Mouse (Mus musculus): ENCODE measurements at regions not wholly inside any gene's neighbourhood (a gene's known extent, or its start where the extent isn't known, plus 50 kb on each side); places are given as distances from the start of the nearest gene placed in this dataset.

GRCm38 (mm10) chr8:89210684-89211083, 166.7 kb upstream of the Sall1 start:
- no peak for DNase-seq (ENCODE audit: low spot score in 2 of 2)

GRCm38 (mm10) chr8:89207891-89208290, 163.9 kb upstream of the Sall1 start:
- no peak for DNase-seq (ENCODE audit: low spot score in 2 of 2)

- no peak for DNase-seq (ENCODE audit: low spot score in 2 of 2)
Observed at GRCm38 (mm10) chr8:89202484-89203096, 158.6 kb upstream of the Sall1 start.

- no peak for DNase-seq (ENCODE audit: low spot score in 2 of 2)
Observed at GRCm38 (mm10) chr8:89200301-89200700, 156.3 kb upstream of the Sall1 start.

GRCm38 (mm10) chr8:89185314-89185713, 141.4 kb upstream of the Sall1 start:
- no peak for DNase-seq (ENCODE audit: low spot score in 2 of 2)

GRCm38 (mm10) chr8:89175631-89176030, 131.7 kb upstream of the Sall1 start:
- DNase-seq (ENCODE audit: low spot score in 2 of 2): no peak

- no peak for DNase-seq (ENCODE audit: low spot score in 2 of 2)
Observed at GRCm38 (mm10) chr8:89171561-89171960, 127.6 kb upstream of the Sall1 start.

- DNase-seq (ENCODE audit: low spot score in 2 of 2): no peak
Observed at GRCm38 (mm10) chr8:89169484-89169883, 125.5 kb upstream of the Sall1 start.

GRCm38 (mm10) chr8:89167026-89167425, 123.1 kb upstream of the Sall1 start:
- no peak for DNase-seq (ENCODE audit: low spot score in 2 of 2)

GRCm38 (mm10) chr8:89156909-89157308, 112.9 kb upstream of the Sall1 start:
- DNase-seq (ENCODE audit: low spot score in 2 of 2): no peak

GRCm38 (mm10) chr8:89153605-89154004, 109.6 kb upstream of the Sall1 start:
- no peak for DNase-seq (ENCODE audit: low spot score in 2 of 2)

- no peak for DNase-seq (ENCODE audit: low spot score in 2 of 2)
Observed at GRCm38 (mm10) chr8:89152867-89153595, 109.1 kb upstream of the Sall1 start.

- no peak for DNase-seq (ENCODE audit: low spot score in 2 of 2)
Observed at GRCm38 (mm10) chr8:89152331-89152730, 108.4 kb upstream of the Sall1 start.

- no peak for DNase-seq (ENCODE audit: low spot score in 2 of 2)
Observed at GRCm38 (mm10) chr8:89150952-89151351, 107.0 kb upstream of the Sall1 start.

- DNase-seq (ENCODE audit: low spot score in 2 of 2): no peak
Observed at GRCm38 (mm10) chr8:89141529-89142235, 97.7 kb upstream of the Sall1 start.

GRCm38 (mm10) chr8:89139876-89140275, 95.9 kb upstream of the Sall1 start:
- no peak for DNase-seq (ENCODE audit: low spot score in 2 of 2)

GRCm38 (mm10) chr8:89138416-89139125, 94.6 kb upstream of the Sall1 start:
- DNase-seq (ENCODE audit: low spot score in 2 of 2): no peak

GRCm38 (mm10) chr8:89134581-89135484, 90.9 kb upstream of the Sall1 start:
- no peak for DNase-seq (ENCODE audit: low spot score in 2 of 2)

- DNase-seq (ENCODE audit: low spot score in 2 of 2): no peak
Observed at GRCm38 (mm10) chr8:89134058-89134457, 90.1 kb upstream of the Sall1 start.

GRCm38 (mm10) chr8:89121051-89121450, 77.1 kb upstream of the Sall1 start:
- DNase-seq (ENCODE audit: low spot score in 2 of 2): no peak
